In the genomic region with DNA sequence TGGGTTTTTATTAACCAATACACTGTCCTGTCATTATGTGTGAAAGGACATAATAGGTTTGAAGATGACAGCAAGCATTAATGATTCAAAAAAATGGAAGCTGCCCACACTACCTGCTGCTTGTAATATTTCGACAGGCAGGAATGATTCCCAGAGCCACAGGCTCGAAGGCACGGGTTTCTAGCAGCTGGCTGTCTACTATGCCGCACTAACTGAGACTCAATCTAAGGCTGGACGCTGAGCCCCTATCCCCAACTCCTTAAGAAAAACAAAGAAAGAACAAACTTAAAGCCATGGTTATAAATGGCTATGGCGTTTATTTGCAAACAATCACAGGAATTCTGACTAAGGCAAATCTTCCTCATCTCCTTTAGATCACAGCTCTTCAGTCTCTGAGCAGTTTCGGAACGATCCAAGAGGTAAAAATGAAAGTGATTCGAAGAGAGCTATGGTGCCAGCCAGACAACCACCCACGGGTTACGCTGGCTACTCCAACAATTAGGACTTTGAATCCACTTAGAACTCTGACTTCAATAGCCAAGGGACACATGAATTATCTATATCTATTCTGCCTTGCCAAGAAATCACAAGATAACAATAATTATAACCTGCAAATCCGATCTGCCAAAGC, we compare ENCODE assay signal across 8 mouse cellular contexts. TPM values are rescaled to one million over a fixed set of nuclear protein-coding genes. Genes with fewer than 3 reads are reported as not detected.
A peak's percentile ranks its signal among the peaks of the same experiment; 100 is the strongest.
DNase-seq lines count a peak whose midpoint lies in the region; ATAC-seq and TF ChIP-seq lines count a peak whose summit lies in the region.

No protein-coding gene starts in this region.

- peak overlapping the region; percentile 69 for H3K27ac ChIP-seq in left cerebral cortex, adult 2 months
- H3K27ac ChIP-seq in embryonic facial prominence, embryonic 14.5 days (replicated peaks; ENCODE audit: low read depth, low read length): peak overlapping the region; percentile 88
- H3K27ac ChIP-seq in intestine, embryonic 15.5 days: peak overlapping the region; percentile 87
- peak overlapping the region; percentile 55; the same call in 1 of the 2 replicates for H3K27ac ChIP-seq in midbrain, embryonic 12.5 days (replicated peaks)

- H3K9me3 ChIP-seq in embryonic facial prominence, embryonic 14.5 days (ENCODE audit: control insufficient read depth, low read length): no peaks in the 10 kb centered on the region
- no peaks in the 10 kb centered on the region for H3K9me3 ChIP-seq in intestine, embryonic 15.5 days
- no peaks in the 10 kb centered on the region for H3K9me3 ChIP-seq in midbrain, embryonic 12.5 days

- intact Hi-C loops in left cerebral cortex, adult 2 months (cut with DNase I): loop anchor here (5.0 to 10.0 kb wide), 2 partner anchors 513 to 560 kb away; no protein-coding TSS in a partner anchor
- intact Hi-C loops in left cerebral cortex, postnatal 25 days (cut with DNase I): no loop called here

- H3K36me3 ChIP-seq in embryonic facial prominence, embryonic 14.5 days (ENCODE audit: control insufficient read depth, insufficient read depth, low read length): no peaks in the 10 kb centered on the region
- H3K36me3 ChIP-seq in intestine, embryonic 15.5 days: no peaks in the 10 kb centered on the region
- H3K36me3 ChIP-seq in midbrain, embryonic 12.5 days: no peaks in the 10 kb centered on the region

- no peak for DNase-seq in left cerebral cortex, adult 2 months (ENCODE audit: extremely low spot score in 1 of 2, low spot score in 2 of 2)
- DNase-seq in left cerebral cortex, postnatal 25 days (ENCODE audit: low spot score in 2 of 2): no peak
- peak; percentile 26 for DNase-seq in embryonic facial prominence, embryonic 14.5 days (ENCODE audit: low spot score)
- DNase-seq in spleen, adult 12 weeks (ENCODE audit: low spot score): no peak
- DNase-seq in left cerebral cortex, adult 11 months (ENCODE audit: low spot score): no peak
- no peak for DNase-seq in urinary bladder, adult 2 months (ENCODE audit: low spot score)

- peak overlapping the region; percentile 63 for H3K4me3 ChIP-seq in left cerebral cortex, adult 2 months
- H3K4me3 ChIP-seq in embryonic facial prominence, embryonic 14.5 days (ENCODE audit: low read depth, low read length): peak overlapping the region; percentile 50
- peak overlapping the region; percentile 54 for H3K4me3 ChIP-seq in intestine, embryonic 15.5 days (replicated peaks)
- peak overlapping the region; percentile 47 for H3K4me3 ChIP-seq in midbrain, embryonic 12.5 days

- WGBS in embryonic facial prominence, embryonic 14.5 days: 11% methylated on average over 12 of the region's 12 CpGs
- 4% methylated on average over 12 of the region's 12 CpGs for WGBS in intestine, embryonic 15.5 days
- 23% methylated on average over 12 of the region's 12 CpGs for WGBS in midbrain, embryonic 12.5 days

- no peak for TF ChIP-seq CTCF in left cerebral cortex, adult 2 months (IDR thresholded peaks at IDR 0.05)

- H3K9ac ChIP-seq in embryonic facial prominence, embryonic 14.5 days (ENCODE audit: low read depth, low read length): peak overlapping the region; percentile 59
- H3K9ac ChIP-seq in intestine, embryonic 15.5 days: peak overlapping the region; percentile 53
- peak overlapping the region; percentile 37; the same call in 1 of the 2 replicates for H3K9ac ChIP-seq in midbrain, embryonic 12.5 days (replicated peaks)

- no peaks in the 10 kb centered on the region for H3K27me3 ChIP-seq in embryonic facial prominence, embryonic 14.5 days (replicated peaks; ENCODE audit: control insufficient read depth, insufficient read depth, low read length)
- no peaks in the 10 kb centered on the region for H3K27me3 ChIP-seq in intestine, embryonic 15.5 days (replicated peaks)
- H3K27me3 ChIP-seq in midbrain, embryonic 12.5 days: no peaks in the 10 kb centered on the region

- ATAC-seq in embryonic facial prominence, embryonic 14.5 days (ENCODE audit: low read depth): peak; percentile 39; the same call in 1 of the 2 replicates
- peak; percentile 65 for ATAC-seq in intestine, embryonic 15.5 days
- peak; percentile 45; the same call in 1 of the 2 replicates for ATAC-seq in midbrain, embryonic 12.5 days (ENCODE audit: low FRiP score, low read depth)

- H3K4me2 ChIP-seq in embryonic facial prominence, embryonic 14.5 days (ENCODE audit: low read depth, low read length): peak overlapping the region; percentile 70
- H3K4me2 ChIP-seq in intestine, embryonic 15.5 days (replicated peaks): peak overlapping the region; percentile 64
- H3K4me2 ChIP-seq in midbrain, embryonic 12.5 days (replicated peaks): peak overlapping the region; percentile 63

- peaks cover 7% of the 10 kb centered on the region for H3K4me1 ChIP-seq in embryonic facial prominence, embryonic 14.5 days (ENCODE audit: control insufficient read depth, insufficient read depth, low read length)
- H3K4me1 ChIP-seq in intestine, embryonic 15.5 days (replicated peaks): 0 out of 2 replicates have a peak, but pooled peaks cover 7% of the 10 kb centered on the region
- H3K4me1 ChIP-seq in midbrain, embryonic 12.5 days: peaks cover 9% of the 10 kb centered on the region

RNA-seq across cellular contexts. Expression of a gene that starts 15.6 kb away (rescaled TPM):
- 10 to 100 TPM; 48.8 to 57.4 TPM for total RNA-seq in left cerebral cortex, adult 2 months (2021)
- 10 to 100 TPM; 51.4 to 53.7 TPM for total RNA-seq in left cerebral cortex, postnatal 25 days (2021)
- 4.6 and 4.9 TPM in 2 replicates for polyA plus RNA-seq in embryonic facial prominence, embryonic 14.5 days (2014; fragmentation: Nextera tagmentation; extraction: Ambion mirVana)
- 6.9 and 7.1 TPM in 2 replicates for polyA plus RNA-seq in intestine, embryonic 15.5 days (2015; fragmentation: Nextera tagmentation; extraction: Ambion mirVana)
- 3.9 and 4.5 TPM in 2 replicates for polyA plus RNA-seq in midbrain, embryonic 12.5 days (2016; fragmentation: Nextera tagmentation; extraction: Ambion mirVana)
- polyA plus RNA-seq in urinary bladder, adult 2 months (2012; rRNA removed): 2.4 and 2.6 TPM in 2 replicates
